Mouse (Mus musculus) forebrain, embryonic 16.5 days (tissue): ENCODE data around the gene H2afy. TPM values are rescaled to one million over a fixed set of nuclear protein-coding genes. Genes with fewer than 3 reads are reported as not detected.
A peak's percentile ranks its signal among the peaks of the same experiment; 100 is the strongest.

Experiments used
- ATAC-seq: fragments of 200-750 bp; cut with Nextera tagmentation; 2 replicates; pipeline ENCODE4 v1.8.0; 2017; ENCODE audit warnings: mild to moderate bottlenecking, moderate library complexity
- H3K27ac ChIP-seq: fragments of 300-500 bp; sonication (generic); 2 replicates; pipeline ENCODE4 v1.5.1; 2014; ENCODE audit warnings: low read length, control low read depth
- H3K27me3 ChIP-seq: fragments of 300-500 bp; sonication (generic); replicated peaks from 2 replicates; pipeline ENCODE4 v1.6.1; 2014; ENCODE audit warnings: low read length; ENCODE audit not compliant: control insufficient read depth, insufficient read depth
- H3K36me3 ChIP-seq: fragments of 300-500 bp; sonication (generic); 2 replicates; pipeline ENCODE4 v1.6.1; 2014; ENCODE audit not compliant: control insufficient read depth, insufficient read depth
- H3K4me1 ChIP-seq: fragments of 300-500 bp; sonication (generic); replicated peaks from 2 replicates; pipeline ENCODE4 v1.6.1; 2014; ENCODE audit warnings: low read length; ENCODE audit not compliant: control insufficient read depth, insufficient read depth
- H3K4me2 ChIP-seq: fragments of 300-500 bp; sonication (generic); 2 replicates; pipeline ENCODE4 v1.6.1; 2014; ENCODE audit warnings: mild to moderate bottlenecking, low read length, control low read depth
- H3K4me3 ChIP-seq: fragments of 300-500 bp; sonication (generic); replicated peaks from 2 replicates; pipeline ENCODE4 v1.5.1; 2014; ENCODE audit warnings: mild to moderate bottlenecking, low read length, control low read depth
- H3K9ac ChIP-seq: fragments of 300-500 bp; sonication (generic); replicated peaks from 2 replicates; pipeline ENCODE4 v1.6.1; 2014; ENCODE audit warnings: low read depth, low read length, control low read depth
- H3K9me3 ChIP-seq: fragments of 300-500 bp; sonication (generic); 2 replicates; pipeline ENCODE4 v1.6.1; 2016; ENCODE audit warnings: low read length; ENCODE audit not compliant: control insufficient read depth
- WGBS: fragments of 180-500 bp; shearing (Covaris S2); extraction: QIAGEN DNeasy Blood & Tissue Kit; methylation state at CpG from one replicate; pipeline ENCODE4 v1.1.7; 2014; 5-methylcytosine and 5-hydroxymethylcytosine counted together
- polyA plus RNA-seq: library from polyadenylated mRNA; unstranded; fragments of >200 nt; fragmentation: Nextera tagmentation; extraction: Ambion mirVana; gene quantifications from 2 replicates; pipeline ENCODE4 v1.2.1, GENCODE M21; 2015

The H2afy gene
- polyA plus RNA-seq, 1 experiment from 2014 or later, result 370 TPM

GRCm38 (mm10) chr13:56108849-56109519 lies 27.2 kb downstream of the H2afy start:
- H3K27ac ChIP-seq, result no peak overlapping the region
- no peaks in the 10 kb centered on the region for H3K9me3 ChIP-seq
- no peaks in the 10 kb centered on the region for H3K27me3 ChIP-seq
- no peaks in the 10 kb centered on the region for H3K36me3 ChIP-seq
- no peak overlapping the region for H3K4me2 ChIP-seq
- peaks cover 31% of the 10 kb centered on the region for H3K4me1 ChIP-seq
- H3K9ac ChIP-seq, result no peak overlapping the region
- ATAC-seq, result peak; percentile 41; the same call in 1 of the 2 replicates
- 48% methylated on average over 17 of the region's 17 CpGs for WGBS
- H3K4me3 ChIP-seq, result no peak overlapping the region

GRCm38 (mm10) chr13:56104971-56105391 lies 31.2 kb downstream of the H2afy start:
- ATAC-seq, result no peak
- no peaks in the 10 kb centered on the region for H3K9me3 ChIP-seq
- peaks cover 28% of the 10 kb centered on the region for H3K4me1 ChIP-seq
- no peak overlapping the region for H3K27ac ChIP-seq
- 0 out of 2 replicates have a peak, but pooled peaks cover 4% of the 10 kb centered on the region for H3K36me3 ChIP-seq
- 89% methylated on average over 6 of the region's 6 CpGs for WGBS
- H3K4me2 ChIP-seq, result no peak overlapping the region
- no peak overlapping the region for H3K4me3 ChIP-seq
- no peak overlapping the region for H3K9ac ChIP-seq
- no peaks in the 10 kb centered on the region for H3K27me3 ChIP-seq

GRCm38 (mm10) chr13:56103796-56104746 lies 32.1 kb downstream of the H2afy start:
- 0 out of 2 replicates have a peak, but pooled peaks cover 4% of the 10 kb centered on the region for H3K36me3 ChIP-seq
- no peak overlapping the region for H3K9ac ChIP-seq
- H3K4me1 ChIP-seq, result peaks cover 22% of the 10 kb centered on the region
- no peaks in the 10 kb centered on the region for H3K27me3 ChIP-seq
- no peaks in the 10 kb centered on the region for H3K9me3 ChIP-seq
- no peak overlapping the region for H3K4me3 ChIP-seq
- peak; percentile 64; the same call in 1 of the 2 replicates for ATAC-seq
- WGBS, result 82% methylated on average over 26 of the region's 26 CpGs
- no peak overlapping the region for H3K27ac ChIP-seq
- H3K4me2 ChIP-seq, result no peak overlapping the region

GRCm38 (mm10) chr13:56102160-56102559 lies 34.0 kb downstream of the H2afy start:
- peaks cover 26% of the 10 kb centered on the region for H3K4me1 ChIP-seq
- H3K27ac ChIP-seq, result no peak overlapping the region
- H3K4me2 ChIP-seq, result no peak overlapping the region
- H3K36me3 ChIP-seq, result 0 out of 2 replicates have a peak, but pooled peaks cover 4% of the 10 kb centered on the region
- no peaks in the 10 kb centered on the region for H3K27me3 ChIP-seq
- no peak overlapping the region for H3K9ac ChIP-seq
- ATAC-seq, result no peak
- H3K9me3 ChIP-seq, result no peaks in the 10 kb centered on the region
- 65% methylated on average over 9 of the region's 9 CpGs for WGBS
- no peak overlapping the region for H3K4me3 ChIP-seq

- H3K4me3 ChIP-seq, result no peak overlapping the region
- no peak for ATAC-seq
- 0 out of 2 replicates have a peak, but pooled peaks cover 2% of the 10 kb centered on the region for H3K36me3 ChIP-seq
- no peak overlapping the region for H3K4me2 ChIP-seq
- WGBS, result 76% methylated on average over 18 of the region's 18 CpGs
- peaks cover 37% of the 10 kb centered on the region for H3K4me1 ChIP-seq
- no peak overlapping the region for H3K9ac ChIP-seq
- no peaks in the 10 kb centered on the region for H3K27me3 ChIP-seq
- H3K9me3 ChIP-seq, result no peaks in the 10 kb centered on the region
- no peak overlapping the region for H3K27ac ChIP-seq
Measured at GRCm38 (mm10) chr13:56095601-56096195, 40.5 kb downstream of the H2afy start.

- ATAC-seq, result no peak
- H3K36me3 ChIP-seq, result 0 out of 2 replicates have a peak, but pooled peaks cover 5% of the 10 kb centered on the region
Measured at GRCm38 (mm10) chr13:56094544-56094943, 41.6 kb downstream of the H2afy start.

GRCm38 (mm10) chr13:56093680-56094079 lies 42.5 kb downstream of the H2afy start:
- 0 out of 2 replicates have a peak, but pooled peaks cover 5% of the 10 kb centered on the region for H3K36me3 ChIP-seq
- peaks cover 41% of the 10 kb centered on the region for H3K4me1 ChIP-seq
- H3K4me2 ChIP-seq, result no peak overlapping the region
- no peak overlapping the region for H3K9ac ChIP-seq
- H3K27ac ChIP-seq, result peak overlapping the region; percentile 54; the same call in 1 of the 2 replicates
- peak; percentile 86 for ATAC-seq
- no peaks in the 10 kb centered on the region for H3K27me3 ChIP-seq
- 39% methylated on average over 3 of the region's 3 CpGs for WGBS
- H3K9me3 ChIP-seq, result no peaks in the 10 kb centered on the region
- no peak overlapping the region for H3K4me3 ChIP-seq

More at GRCm38 (mm10) chr13:56094544-56094943, 41.6 kb downstream of the H2afy start:
- Histone ChIP-seq H3K4me1 (peaks cover 37% of the 10 kb centered on the region), H3K27me3 (no peaks in the 10 kb centered on the region), H3K9ac (no peak overlapping the region), H3K27ac (no peak overlapping the region), H3K4me2 (no peak overlapping the region), H3K9me3 (no peaks in the 10 kb centered on the region), H3K4me3 (no peak overlapping the region)
- WGBS, result 64% methylated on average over 8 of the region's 8 CpGs

GRCm38 (mm10) chr13:56092606-56093005 lies 43.6 kb downstream of the H2afy start:
- Histone ChIP-seq H3K36me3 (peaks cover 8% of the 10 kb centered on the region; the same call in 1 of the 2 replicates), H3K4me2 (no peak overlapping the region), H3K27ac (no peak overlapping the region), H3K27me3 (no peaks in the 10 kb centered on the region), H3K4me3 (no peak overlapping the region), H3K9me3 (no peaks in the 10 kb centered on the region), H3K4me1 (peaks cover 38% of the 10 kb centered on the region), H3K9ac (no peak overlapping the region)
- WGBS, result 63% methylated on average over 5 of the region's 5 CpGs
- no peak for ATAC-seq

- H3K27ac ChIP-seq, result no peak overlapping the region
- no peaks in the 10 kb centered on the region for H3K9me3 ChIP-seq
- no peak overlapping the region for H3K4me2 ChIP-seq
- no peak overlapping the region for H3K9ac ChIP-seq
- H3K27me3 ChIP-seq, result no peaks in the 10 kb centered on the region
- H3K4me3 ChIP-seq, result no peak overlapping the region
- peaks cover 30% of the 10 kb centered on the region for H3K4me1 ChIP-seq
- WGBS, result 82% methylated on average over 2 of the region's 2 CpGs
- peaks cover 12% of the 10 kb centered on the region for H3K36me3 ChIP-seq
- no peak for ATAC-seq
Measured at GRCm38 (mm10) chr13:56090597-56090996, 45.6 kb downstream of the H2afy start.
